Mouse (Mus musculus) G1E-ER4 (cell line): ENCODE results near the gene Gcnt2. TPM values are rescaled to one million over a fixed set of nuclear protein-coding genes. Genes with fewer than 3 reads are reported as not detected.

ENCODE experiments used
- GATA1 ChIP-seq: IDR thresholded peaks from one replicate; pipeline ENCODE4 v1.8.0; 2012; ENCODE audit warnings: low read length, inconsistent platforms
- polyA plus RNA-seq: library from polyadenylated mRNA; stranded (reverse); fragments of >175 nt; gene quantifications from 2 replicates; pipeline ENCODE4 v1.2.3, GENCODE M21; 2012

Gcnt2 gene
- polyA plus RNA-seq, result not detected in 2 replicates

- no peak for TF ChIP-seq GATA1
Measured at GRCm38 (mm10) chr13:40859652-40860399, at the start of gene Gcnt2. Gene Gcnt2, plus strand, starts transcription at chr13:40859754.

- no peak for TF ChIP-seq GATA1
Measured at GRCm38 (mm10) chr13:40820617-40821016, 38.9 kb upstream of the Gcnt2 start.

GRCm38 (mm10) chr13:40821911-40822310 lies 37.6 kb upstream of the Gcnt2 start:
- no peak for TF ChIP-seq GATA1

- no peak for TF ChIP-seq GATA1
Measured at GRCm38 (mm10) chr13:40841146-40841787, 18.3 kb upstream of the Gcnt2 start.

- no peak for TF ChIP-seq GATA1
Measured at GRCm38 (mm10) chr13:40842141-40842540, 17.4 kb upstream of the Gcnt2 start.

DNA sequence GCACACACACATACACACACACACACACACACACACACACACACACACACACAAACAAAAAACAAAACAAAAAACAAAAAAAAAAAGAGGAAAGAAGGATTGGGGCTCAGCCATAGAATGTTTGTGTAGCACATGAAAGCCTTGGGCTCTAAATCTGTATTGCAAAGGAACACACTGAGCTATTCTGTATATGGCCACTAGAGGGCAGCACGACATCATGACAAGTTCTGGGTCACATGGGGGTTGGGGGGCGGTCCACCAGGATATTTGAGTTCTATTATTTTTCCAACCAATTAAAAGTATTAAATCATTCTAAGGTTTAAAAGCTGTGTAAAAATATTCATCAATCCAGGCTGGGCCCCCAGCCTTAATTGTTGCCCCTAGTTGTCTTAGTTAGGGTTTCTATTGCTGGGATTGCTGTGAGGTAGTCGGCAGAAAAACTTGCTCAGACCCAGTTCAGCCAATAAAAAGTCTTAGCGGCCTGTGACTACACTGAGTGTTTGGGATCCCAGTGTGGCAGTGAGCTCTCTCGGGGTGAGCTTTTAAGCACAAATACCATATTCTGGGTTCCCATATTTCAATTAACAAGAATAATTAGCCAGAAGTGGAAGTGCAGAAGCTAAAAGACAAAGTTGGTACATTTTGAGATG lies 16.0 kb upstream of the Gcnt2 start:
- no peak for TF ChIP-seq GATA1

- TF ChIP-seq GATA1, result no peak
Measured at GRCm38 (mm10) chr13:40844144-40844543, 15.4 kb upstream of the Gcnt2 start.

GRCm38 (mm10) chr13:40845951-40846350 lies 13.6 kb upstream of the Gcnt2 start:
- TF ChIP-seq GATA1, result no peak

DNA sequence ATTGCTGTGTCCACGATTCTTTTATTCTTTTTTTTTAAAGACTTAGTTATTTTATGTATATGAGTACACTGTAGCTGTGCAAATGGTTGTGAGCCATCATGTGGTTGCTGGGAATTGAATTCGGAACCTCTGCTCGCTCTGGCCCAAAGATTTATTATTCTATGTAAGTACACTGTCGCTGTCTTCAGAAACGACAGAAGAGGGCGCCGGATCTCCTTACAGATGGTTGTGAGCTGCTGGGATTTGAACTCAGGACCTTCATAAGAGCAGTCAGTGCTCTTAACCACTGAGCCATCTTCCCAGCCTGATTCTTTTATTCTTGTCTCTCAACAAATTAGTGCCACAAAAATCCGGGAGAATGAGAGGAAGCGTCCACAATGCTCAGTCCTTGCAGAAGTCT lies 13.2 kb upstream of the Gcnt2 start:
- TF ChIP-seq GATA1, result no peak

DNA sequence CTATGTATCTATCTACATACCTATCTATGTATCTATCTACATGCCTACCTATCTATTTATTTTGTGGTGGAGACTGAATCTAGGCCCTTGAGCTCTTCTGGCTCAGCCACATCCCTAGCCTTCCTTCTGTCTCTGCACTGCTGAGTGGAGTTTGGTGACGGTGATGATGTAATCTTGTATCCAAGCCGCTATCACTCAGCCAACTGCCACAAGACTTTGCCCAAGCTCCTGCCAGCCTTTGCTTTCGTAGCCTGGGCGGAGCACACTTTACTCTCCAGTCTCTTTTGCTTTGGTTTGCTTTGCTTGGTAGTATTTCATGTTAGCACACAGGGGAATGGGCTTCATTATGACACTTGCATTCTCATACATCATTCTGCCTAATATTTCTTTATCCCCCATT lies 11.7 kb upstream of the Gcnt2 start:
- no peak for TF ChIP-seq GATA1

DNA sequence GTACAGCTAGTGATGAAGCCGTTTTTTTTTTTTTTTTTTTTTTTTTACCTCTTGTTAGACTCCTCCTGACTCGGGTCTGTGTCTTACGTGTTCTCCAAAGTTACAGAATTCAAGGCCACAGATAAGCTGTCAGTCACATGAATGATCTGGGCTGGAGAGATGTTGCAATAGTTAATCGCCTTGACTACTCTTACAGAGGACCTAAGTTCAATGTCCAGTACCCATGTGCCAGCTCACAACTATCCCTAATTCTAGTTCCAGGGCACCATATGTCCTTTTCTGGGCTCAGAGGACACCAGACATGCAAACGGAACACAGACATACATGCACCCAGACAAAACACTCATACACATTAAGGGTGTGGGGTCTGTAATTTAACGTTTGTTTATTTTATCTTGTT lies 8.9 kb upstream of the Gcnt2 start:
- TF ChIP-seq GATA1, result no peak

GRCm38 (mm10) chr13:40851281-40851680 lies 8.3 kb upstream of the Gcnt2 start:
- TF ChIP-seq GATA1, result no peak

DNA sequence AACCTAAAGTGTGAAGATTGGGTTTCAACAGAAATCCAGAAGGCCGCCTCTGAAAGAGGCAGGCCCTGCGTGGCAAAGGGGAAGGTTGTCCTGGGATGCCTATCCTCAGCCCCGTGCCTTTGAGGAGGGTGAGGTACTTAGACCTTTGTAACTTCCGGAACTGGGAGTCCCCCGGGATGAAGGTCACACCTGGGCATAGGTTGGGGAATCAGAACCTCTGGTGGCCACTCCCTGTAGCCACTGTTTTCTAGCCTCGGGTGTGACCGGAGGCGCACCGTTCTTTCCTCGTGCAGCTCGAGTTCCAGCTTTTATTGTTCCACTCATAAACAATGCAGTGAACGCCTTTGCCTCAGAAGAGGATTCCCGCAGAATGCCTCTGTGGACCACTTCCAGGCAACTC lies 7.6 kb upstream of the Gcnt2 start:
- no peak for TF ChIP-seq GATA1

DNA sequence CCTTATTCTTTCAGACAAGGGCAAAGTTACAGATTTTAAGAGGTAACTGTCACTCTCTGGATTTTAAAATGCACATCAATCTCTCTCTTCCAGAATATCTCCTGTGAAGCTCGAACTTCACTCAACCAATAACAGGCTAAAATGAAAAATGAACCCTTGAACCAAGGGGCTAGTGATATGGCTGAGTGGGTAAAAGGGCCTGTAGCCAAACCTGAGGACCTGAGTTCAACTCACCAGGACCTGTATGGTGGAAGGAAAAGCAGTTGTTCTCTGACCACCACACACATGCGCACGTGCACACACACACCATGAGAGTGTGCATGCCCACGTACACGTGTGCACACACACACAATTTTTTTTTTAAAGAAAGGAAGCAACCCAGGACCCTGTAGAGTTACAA lies 6.8 kb upstream of the Gcnt2 start:
- TF ChIP-seq GATA1, result no peak

DNA sequence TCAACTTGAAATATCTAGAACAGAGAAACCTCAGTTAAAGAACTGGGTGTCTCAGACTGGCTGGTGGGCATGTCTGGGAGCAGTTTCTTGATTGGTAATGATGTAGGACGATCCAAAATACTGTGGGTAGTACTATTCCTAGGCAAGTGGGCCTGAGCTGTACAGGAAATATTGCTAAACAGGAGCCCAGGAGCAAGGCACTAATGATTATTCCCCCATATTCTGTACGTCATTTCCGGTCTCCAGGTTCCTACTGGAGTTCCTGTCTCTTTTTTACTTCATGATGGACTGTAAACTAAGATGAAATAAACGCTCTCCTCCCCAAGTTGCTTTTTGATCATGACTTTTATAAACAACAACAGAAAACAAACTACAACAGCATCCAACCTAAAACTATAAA lies 5.7 kb upstream of the Gcnt2 start:
- TF ChIP-seq GATA1, result no peak

GRCm38 (mm10) chr13:40854451-40855058 lies 5.0 kb upstream of the Gcnt2 start:
- no peak for TF ChIP-seq GATA1

- TF ChIP-seq GATA1, result no peak
Measured at GRCm38 (mm10) chr13:40855266-40855665, 4.3 kb upstream of the Gcnt2 start.
